ENCODE assay signal across 27 mouse cellular contexts in genomic region chr13:51161672-51162071, GRCm38 (mm10). TPM values are rescaled to one million over a fixed set of nuclear protein-coding genes. Genes with fewer than 3 reads are reported as not detected.
DNase-seq lines count a peak whose midpoint lies in the region; ATAC-seq and TF ChIP-seq lines count a peak whose summit lies in the region.
"Had no signal": no experiment of that assay in that cellular context is flagged by ENCODE, and none has a peak within 500 bp of the region (broad histone marks: within the 10 kb centered on the region; RNA-seq: fewer than 3 reads in every experiment).

No protein-coding gene starts in this region.

- peaks cover 2% of the 10 kb centered on the region; the same call in 1 of the 2 replicates for H3K4me1 ChIP-seq in bone marrow, adult 2 months (ENCODE audit: control insufficient read depth, insufficient read depth, low read length)
- H3K4me1 ChIP-seq: embryonic facial prominence, embryonic 13.5 days; hindbrain, embryonic 15.5 days; liver, embryonic 13.5 days; midbrain, embryonic 13.5 days had no signal

- WGBS in bone marrow, adult 2 months, result 43% methylated on average over 2 of the region's 2 CpGs

- peak; percentile 82 for ATAC-seq in megakaryocyte, adult 5-6 weeks (ENCODE audit: poor library complexity, severe bottlenecking)
- ATAC-seq: forebrain, embryonic 16.5 days; midbrain, embryonic 13.5 days had no signal

- TF ChIP-seq POLR2A in bone marrow, adult 2 months (IDR thresholded peaks at IDR 0.05; ENCODE audit: borderline replicate concordance, control insufficient read depth, low read depth, low read length), result no peak

- H3K4me3 ChIP-seq in left cerebral cortex, adult 2 months, result no peak overlapping the region
- no peak overlapping the region for H3K4me3 ChIP-seq in bone marrow, adult 2 months (replicated peaks; ENCODE audit: control insufficient read depth, low read depth, low read length)
- H3K4me3 ChIP-seq: embryonic facial prominence, embryonic 13.5 days; heart, embryonic 15.5 days; hindbrain, embryonic 15.5 days; liver, embryonic 13.5 days; midbrain, embryonic 13.5 days had no signal

- TF ChIP-seq CTCF in left cerebral cortex, adult 2 months (IDR thresholded peaks at IDR 0.05), result no peak
- no peak for TF ChIP-seq CTCF in bone marrow, adult 2 months (IDR thresholded peaks at IDR 0.05; ENCODE audit: control insufficient read depth, insufficient read depth, low read length)

- intact Hi-C loops in left cerebral cortex, adult 2 months (cut with DNase I), result loop anchor here (2.0 kb wide), 1 partner anchor 57 kb away; no protein-coding TSS in a partner anchor
- intact Hi-C loops in left cerebral cortex, postnatal 25 days (cut with DNase I), result no loop called here

- peak overlapping the region; percentile 28; the same call in 1 of the 2 replicates for H3K27ac ChIP-seq in left cerebral cortex, adult 2 months
- peak overlapping the region; percentile 51 for H3K27ac ChIP-seq in bone marrow, adult 2 months (ENCODE audit: control insufficient read depth, insufficient read depth, low read depth, low read length, poor library complexity)
- H3K27ac ChIP-seq: embryonic facial prominence, embryonic 13.5 days; heart, embryonic 15.5 days; hindbrain, embryonic 15.5 days; liver, embryonic 13.5 days; macrophage; midbrain, embryonic 13.5 days had no signal

- no peak for DNase-seq in left cerebral cortex, adult 2 months (ENCODE audit: extremely low spot score in 1 of 2, low spot score in 2 of 2)
- no peak for DNase-seq in left cerebral cortex, postnatal 25 days (ENCODE audit: low spot score in 2 of 2)
- DNase-seq in B cell, adult 2 months, result peak; percentile 31 to 41
- no peak for DNase-seq in c-Kit-positive CD71-positive TER-119-positive erythroid progenitor cells, embryonic 14.5 days (ENCODE audit: low spot score)
- DNase-seq in heart, adult 18-20 months, result no peak
- DNase-seq in Muller cell, postnatal 12 days (ENCODE audit: inconsistent ontology term), result no peak
- DNase-seq: adrenal gland, postnatal 25 days; cerebellum, adult 11-12 months; cerebellum, postnatal 10 days; gastrocnemius, postnatal 36 days; heart, postnatal 4 days; kidney, adult 9 months; kidney, postnatal 36 days; layer of hippocampus, adult 9-11 months; left cerebral cortex, postnatal 4 days; liver, embryonic 13.5 days; lung, embryonic 14.5 days; right cerebral cortex, postnatal 14 days; thymus, postnatal 14 days had no signal

RNA-seq across cellular contexts. Expression of gene Nxnl2, which starts 9.2 kb away (rescaled TPM):
- under 1 TPM in 1 of 2 experiments, not detected in 1; 0.44 TPM for total RNA-seq in left cerebral cortex, adult 2 months (2021)
- under 1 TPM; 0.30 to 0.41 TPM for total RNA-seq in left cerebral cortex, postnatal 25 days (2021)
- polyA plus RNA-seq in bone marrow, adult 2 months (2011; ENCODE audit: insufficient read depth, insufficient read length, low replicate concordance, missing spikeins), result not detected in 2 replicates
- 1.2 TPM in 1 of 2 replicates, not detected in the other for total RNA-seq in megakaryocyte, adult 5-6 weeks (2015)
- 0.29 and 0.33 TPM in 2 replicates for total RNA-seq in megakaryocyte, adult 5-6 weeks (2017)
- 1 to 10 TPM in 1 of 2 experiments, under 1 TPM in 1; 0.62 to 1.3 TPM for total RNA-seq in heart, adult 18-20 months (2021)
- polyA plus RNA-seq: liver, embryonic 13.5 days; macrophage had no signal

Comparison
In these comparisons a context has a peak if more than half of its experiments do, and no peak if none do; other contexts are left out.
1. DNase-seq: peak in B cell, adult 2 months (2 of 2); none in left cerebral cortex, adult 2 months (0 of 2), left cerebral cortex, postnatal 25 days (0 of 2), c-Kit-positive CD71-positive TER-119-positive erythroid progenitor cells, embryonic 14.5 days (single experiment), heart, adult 18-20 months (0 of 2) and Muller cell, postnatal 12 days (single experiment).